Mouse (Mus musculus) kidney, postnatal 14 days (tissue): ENCODE measurements around the gene Tox2.
A peak's percentile ranks its signal among the peaks of the same experiment; 100 is the strongest.

Experiments
- DNase-seq: peaks from one replicate; pipeline ENCODE4 v3.0.0; 2022; ENCODE audit warnings: mixed read lengths

Gene Tox2

GRCm38 (mm10) chr2:163205737-163206490 lies 3.0 kb downstream of the Tox2 start:
- DNase-seq = no peak

- DNase-seq = no peak
Observed at GRCm38 (mm10) chr2:163207315-163207714, 4.4 kb downstream of the Tox2 start.

DNA sequence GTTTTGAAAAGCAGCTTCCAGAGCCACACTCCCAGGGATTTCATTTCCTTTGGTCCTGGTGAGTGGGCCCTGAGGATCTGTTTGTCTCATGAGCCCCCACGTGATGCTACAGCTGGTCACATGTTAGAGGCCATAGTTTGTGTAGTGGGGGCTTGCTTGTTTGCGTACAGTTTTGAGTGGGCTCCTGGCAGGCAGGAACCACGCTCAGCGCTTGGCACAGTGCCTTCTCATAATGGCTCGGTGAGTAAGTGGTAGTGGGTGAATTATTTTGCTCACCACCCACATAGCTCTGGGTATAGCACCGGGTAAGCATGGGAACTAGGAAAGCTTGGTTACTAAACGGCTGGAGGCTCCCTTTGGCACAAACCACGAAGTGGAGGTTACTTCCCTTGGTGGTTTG lies 6.2 kb downstream of the Tox2 start:
- DNase-seq = no peak

DNA sequence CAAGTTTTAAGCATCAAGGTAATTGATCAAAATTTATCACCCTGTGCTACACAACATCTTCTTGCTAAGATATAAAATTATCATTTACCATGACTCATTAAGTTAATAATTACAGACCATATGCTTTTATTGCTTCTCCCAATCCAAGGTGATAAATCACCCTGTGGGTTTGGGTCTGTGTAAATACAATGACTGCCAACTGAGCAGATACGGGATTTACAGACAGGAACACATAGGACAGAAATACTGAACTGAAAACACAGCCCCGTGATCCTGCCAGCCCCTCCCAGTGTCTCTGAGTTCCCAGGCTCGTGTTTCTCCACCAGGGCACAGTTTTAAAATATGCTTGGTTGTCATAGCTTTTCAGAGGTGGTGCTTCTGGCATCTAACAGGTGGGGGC lies 10.2 kb downstream of the Tox2 start:
- no peak for DNase-seq

DNA sequence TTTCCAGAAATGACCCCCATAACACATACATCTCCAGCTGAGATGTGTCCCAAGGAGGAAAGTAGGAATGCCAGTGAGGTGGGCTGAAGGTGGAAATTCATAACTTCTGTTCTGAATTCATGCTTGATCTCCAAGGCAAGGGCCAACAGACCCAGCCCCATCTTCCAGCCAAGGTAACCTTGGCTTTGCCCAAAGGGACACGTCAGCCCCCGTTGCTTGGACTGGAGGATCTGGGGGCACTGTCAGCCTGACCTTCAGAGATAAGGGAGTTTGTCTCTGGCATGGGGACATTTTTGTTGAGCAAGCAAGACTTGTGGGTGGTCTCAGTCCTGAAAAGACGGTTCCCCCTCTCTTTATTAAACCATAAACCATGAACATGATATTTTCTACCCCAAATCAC lies 15.2 kb downstream of the Tox2 start:
- DNase-seq = no peak

DNA sequence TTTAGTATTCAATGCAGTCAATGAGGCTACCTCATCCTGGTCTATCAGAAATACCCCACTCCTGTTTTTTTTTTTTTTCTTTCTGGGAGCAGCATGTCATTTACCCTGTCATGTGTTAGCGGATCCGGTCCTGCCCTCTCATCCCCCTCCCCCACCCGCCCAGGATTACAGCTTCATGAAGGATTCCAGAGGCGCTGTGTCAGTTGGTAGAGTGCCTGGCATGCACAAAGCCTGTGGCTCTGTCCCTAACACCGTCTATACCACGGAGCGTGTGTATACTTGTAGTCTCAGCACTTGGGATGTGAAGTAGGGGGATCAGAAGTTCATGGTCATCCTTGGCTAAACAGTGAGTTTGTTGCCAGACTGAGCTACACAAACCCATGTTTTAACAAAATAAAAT lies 15.6 kb downstream of the Tox2 start:
- no peak for DNase-seq

- DNase-seq = no peak
Observed at GRCm38 (mm10) chr2:163219447-163219846, 16.5 kb downstream of the Tox2 start.

GRCm38 (mm10) chr2:163220706-163221105 lies 17.8 kb downstream of the Tox2 start:
- no peak for DNase-seq

DNA sequence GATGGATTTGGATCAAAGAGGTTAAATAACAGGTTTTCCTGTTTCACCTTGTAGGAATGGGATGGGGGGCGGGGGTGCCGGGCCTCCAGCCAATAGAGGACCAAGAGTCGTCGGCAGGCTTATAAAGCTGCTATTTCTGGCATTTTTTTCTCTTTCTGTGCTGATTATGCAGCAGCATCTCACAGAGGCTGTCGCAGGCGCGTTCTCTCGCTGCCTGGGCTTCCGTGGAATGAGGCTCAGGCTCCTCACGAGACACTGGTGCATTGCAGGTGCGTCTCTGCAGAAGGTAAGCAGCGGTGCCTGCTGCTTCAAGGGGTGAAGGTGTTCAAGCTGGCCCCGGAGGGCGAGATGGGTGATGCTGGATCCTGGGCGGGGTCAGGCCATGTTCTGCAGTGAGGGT lies 22.4 kb downstream of the Tox2 start:
- no peak for DNase-seq

DNA sequence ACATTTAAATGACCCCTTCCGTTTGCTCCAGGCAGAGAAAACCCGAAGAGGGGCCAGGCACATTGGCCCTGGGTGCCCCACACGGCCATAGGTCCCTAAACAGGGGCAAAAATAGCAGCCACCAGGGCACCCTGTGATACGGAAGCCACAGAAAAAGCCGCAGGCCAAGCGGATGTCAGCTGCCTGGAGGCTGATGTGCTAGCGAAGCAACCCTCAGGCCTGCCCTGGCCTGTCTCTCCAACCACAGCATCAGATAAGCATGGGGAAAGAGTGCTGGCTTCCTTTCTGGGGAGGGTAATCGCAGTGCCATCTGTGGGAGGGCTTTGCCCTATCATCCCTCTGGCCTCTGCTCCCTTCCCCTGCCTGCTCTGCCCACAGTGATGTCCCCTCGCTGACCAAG lies 26.1 kb downstream of the Tox2 start:
- no peak for DNase-seq

- no peak for DNase-seq
Observed at GRCm38 (mm10) chr2:163231781-163232534, 29.0 kb downstream of the Tox2 start.

DNA sequence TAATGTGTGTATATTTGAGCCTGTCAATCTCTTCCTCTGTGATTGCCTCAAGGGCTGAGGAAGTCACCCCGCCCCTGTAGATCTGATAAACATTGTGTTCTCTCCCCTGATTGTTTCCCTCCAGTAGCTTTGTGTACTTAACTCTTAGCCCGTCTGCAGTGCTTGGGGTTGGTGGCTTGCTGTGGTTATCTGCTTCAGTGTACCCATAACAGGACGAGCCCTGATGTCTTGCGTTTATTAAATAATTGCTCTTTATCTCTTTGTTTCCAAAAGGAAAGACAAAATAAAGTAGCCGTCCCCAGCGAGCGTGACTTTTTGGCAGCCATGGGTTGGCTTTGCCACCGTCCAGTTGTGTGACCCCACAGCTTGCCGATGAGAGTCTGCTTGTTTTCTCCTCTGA lies 30.7 kb downstream of the Tox2 start:
- no peak for DNase-seq

DNA sequence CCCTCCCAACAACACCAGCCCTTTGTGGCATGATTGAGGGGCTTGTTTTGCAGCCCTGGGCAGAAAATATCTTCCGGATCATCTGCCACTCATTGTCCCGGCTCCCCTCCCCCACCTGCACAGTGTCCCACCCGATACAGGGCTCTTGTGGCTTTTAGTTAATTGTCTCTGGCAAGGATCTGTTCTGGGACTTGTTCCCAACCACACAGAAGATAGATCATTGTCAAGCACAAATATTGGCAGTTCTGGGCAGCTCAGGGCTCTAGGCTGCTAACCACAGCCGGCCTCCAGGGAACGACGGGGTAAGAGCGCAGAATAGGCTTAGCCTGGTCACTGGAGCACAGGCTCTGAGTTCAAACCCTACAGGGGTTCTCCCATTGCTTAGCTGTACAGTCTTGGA lies 33.1 kb downstream of the Tox2 start:
- DNase-seq = peak; percentile 7

DNA sequence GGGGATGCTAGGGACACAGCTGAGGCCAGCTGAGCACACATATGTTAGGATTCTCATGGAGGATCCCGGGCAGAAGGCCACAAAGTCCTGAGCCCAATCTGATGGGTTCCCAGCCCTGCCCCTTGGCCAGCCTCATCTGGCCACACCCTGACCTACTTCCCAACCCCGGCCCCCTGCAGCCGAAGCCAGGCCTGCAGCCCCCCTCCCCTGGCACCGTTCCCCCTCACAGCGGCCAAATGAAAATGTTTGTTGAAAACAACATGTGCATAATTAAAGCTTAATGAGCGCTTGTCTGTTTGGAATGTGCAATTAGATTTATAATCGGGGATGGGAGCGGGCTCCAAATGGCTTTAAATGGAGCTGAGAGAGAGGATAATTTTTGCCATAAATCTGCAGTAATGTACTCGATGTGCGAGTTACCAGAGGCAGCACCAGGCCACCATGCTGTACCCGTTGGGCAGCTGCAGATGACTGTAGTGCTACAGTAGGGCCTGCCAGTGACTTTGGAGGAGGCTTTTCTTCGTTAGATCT lies 35.1 kb downstream of the Tox2 start:
- DNase-seq = peak; percentile 36

GRCm38 (mm10) chr2:163239945-163240344 lies 37.0 kb downstream of the Tox2 start:
- no peak for DNase-seq

GRCm38 (mm10) chr2:163241867-163242266 lies 38.9 kb downstream of the Tox2 start:
- DNase-seq = no peak

GRCm38 (mm10) chr2:163243917-163244852 lies 41.3 kb downstream of the Tox2 start:
- no peak for DNase-seq

GRCm38 (mm10) chr2:163248912-163249311 lies 46.0 kb downstream of the Tox2 start:
- no peak for DNase-seq

- no peak for DNase-seq
Observed at GRCm38 (mm10) chr2:163252645-163253044, 49.7 kb downstream of the Tox2 start.

DNA sequence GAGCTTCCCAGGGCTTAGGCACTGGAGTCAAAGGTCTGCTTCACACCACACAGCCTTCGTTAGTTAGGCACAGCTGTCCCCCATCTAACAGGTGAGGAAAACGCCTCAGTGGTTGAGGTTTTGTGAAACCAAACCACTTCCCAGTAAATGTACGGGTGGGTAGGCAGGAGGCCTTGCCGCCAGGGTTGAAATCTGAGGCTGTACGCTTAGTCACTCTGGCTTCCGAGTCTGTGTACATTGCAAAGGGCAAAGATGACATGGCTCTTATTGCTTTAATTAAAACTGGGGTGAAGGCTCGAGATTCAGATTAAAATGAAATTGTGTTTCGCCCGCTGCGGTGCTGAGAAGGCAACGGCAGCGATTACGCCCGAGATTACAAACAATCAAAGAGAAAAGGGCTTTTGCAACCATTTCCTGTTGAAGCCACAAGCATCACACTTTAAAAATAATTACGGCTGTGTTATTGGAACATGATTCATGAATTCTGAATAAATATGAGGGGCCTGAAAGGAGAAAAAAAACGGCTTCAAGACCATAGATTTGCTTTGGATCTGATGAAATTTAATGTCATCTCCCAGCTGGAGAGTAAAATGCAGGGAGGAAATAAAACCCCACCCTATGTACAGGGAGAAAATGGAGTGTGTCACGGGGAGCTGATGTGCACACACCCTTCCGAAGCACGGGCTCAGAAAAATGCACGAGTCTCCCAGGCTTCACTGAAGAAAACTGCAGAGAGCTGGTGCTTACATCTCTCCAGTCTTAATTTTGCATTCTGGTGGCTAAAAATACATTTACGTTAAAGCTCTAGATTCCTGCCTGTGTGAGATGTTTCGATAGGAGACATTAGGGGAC lies 50.5 kb downstream of the Tox2 start:
- no peak for DNase-seq

DNA sequence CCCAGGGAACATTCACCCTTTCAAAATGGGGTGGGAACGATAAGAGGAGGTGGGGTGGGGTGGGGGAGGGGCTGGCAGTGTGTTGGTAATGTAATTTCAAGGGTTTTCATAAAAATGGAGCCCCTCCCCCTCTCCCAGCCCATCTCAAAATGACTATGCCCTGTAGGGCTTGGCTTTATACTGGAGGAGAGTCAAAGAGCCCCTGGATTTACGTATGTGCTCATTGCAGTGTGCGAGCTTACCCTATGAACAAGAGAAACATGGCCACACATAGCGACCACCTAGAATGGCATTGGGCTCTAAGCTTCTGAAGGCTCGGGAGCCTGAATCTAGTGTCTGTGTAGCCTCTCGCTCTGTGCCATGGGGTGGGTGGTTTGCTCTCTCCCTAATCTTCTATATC lies 51.3 kb downstream of the Tox2 start:
- DNase-seq = no peak

DNA sequence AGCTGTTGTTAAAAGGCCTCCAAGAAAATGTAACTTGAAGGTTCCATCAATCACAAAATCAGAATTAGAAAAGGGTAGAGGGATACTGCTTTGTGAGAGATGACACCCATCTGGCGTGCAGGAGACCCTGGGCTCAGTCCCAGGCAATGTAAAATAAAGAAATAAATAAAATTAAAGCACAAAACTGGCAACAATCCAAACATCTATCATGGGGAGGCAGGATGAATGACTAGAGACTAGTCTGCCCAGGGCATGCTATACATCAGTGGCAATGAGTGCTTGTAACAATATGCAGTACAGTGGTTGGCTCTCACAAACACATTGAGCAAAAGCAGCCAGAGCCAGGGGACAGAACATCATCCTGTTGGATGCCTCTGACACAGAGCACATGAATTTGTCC lies 53.8 kb downstream of the Tox2 start:
- DNase-seq = no peak
